Comparison of ENCODE assay signal across 10 mouse cellular contexts in the genomic region with DNA sequence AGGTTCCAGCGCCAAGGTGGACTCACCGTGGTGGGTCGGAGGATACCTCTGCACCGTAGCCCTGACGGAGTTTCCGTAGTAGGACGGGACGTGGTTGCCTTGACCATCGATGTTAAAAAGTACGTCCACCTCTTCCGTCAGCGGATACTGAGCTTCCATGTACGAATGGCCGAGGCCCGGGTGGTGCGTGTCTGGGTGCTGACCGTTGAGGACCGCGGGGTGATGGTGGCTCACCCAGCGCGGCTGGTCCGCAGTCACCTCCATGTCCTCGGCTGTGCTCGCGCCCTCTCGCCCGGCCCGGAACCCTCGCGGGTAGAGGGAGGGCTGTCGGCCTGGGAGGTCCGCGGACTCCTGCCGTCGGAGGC. TPM values are rescaled to one million over a fixed set of nuclear protein-coding genes. Genes with fewer than 3 reads are reported as not detected.
DNase-seq lines count a peak whose midpoint lies in the region; ATAC-seq and TF ChIP-seq lines count a peak whose summit lies in the region.
"Had no signal": no experiment of that assay in that cellular context is flagged by ENCODE, and none has a peak within 500 bp of the region (broad histone marks: within the 10 kb centered on the region; RNA-seq: fewer than 3 reads in every experiment).

No protein-coding gene starts in this region.

- H3K27ac ChIP-seq in ES-Bruce4 (ENCODE audit: insufficient read depth, low read length), result no peak overlapping the region
- H3K27ac ChIP-seq in heart, embryonic 12.5 days (ENCODE audit: poor library complexity, severe bottlenecking), result peak overlapping the region; percentile 73
- no peak overlapping the region for H3K27ac ChIP-seq in limb, embryonic 14.5 days (replicated peaks; ENCODE audit: low read depth, low read length)

- no peaks in the 10 kb centered on the region for H3K36me3 ChIP-seq in erythroblast, embryonic 14.5 days (ENCODE audit: control insufficient read depth)
- no peaks in the 10 kb centered on the region for H3K36me3 ChIP-seq in ES-Bruce4 (ENCODE audit: control insufficient read depth, insufficient read depth, low read length, poor library complexity, severe bottlenecking)
- H3K36me3 ChIP-seq in heart, embryonic 12.5 days, result no peaks in the 10 kb centered on the region
- H3K36me3 ChIP-seq in limb, embryonic 14.5 days (ENCODE audit: control insufficient read depth, insufficient read depth, low read length), result no peaks in the 10 kb centered on the region

- no peak for TF ChIP-seq CTCF in ES-Bruce4 (IDR thresholded peaks at IDR 0.05; ENCODE audit: low read depth, low read length)

- peak overlapping the region; percentile 95 for H3K4me2 ChIP-seq in heart, embryonic 12.5 days
- peak overlapping the region; percentile 39 for H3K4me2 ChIP-seq in limb, embryonic 14.5 days (replicated peaks; ENCODE audit: low read depth, low read length, severe bottlenecking)

- ATAC-seq in erythroblast, adult 5-6 weeks (replicated peaks; ENCODE audit: low FRiP score, poor library complexity, severe bottlenecking), result no peak
- ATAC-seq in heart, embryonic 12.5 days (ENCODE audit: insufficient number of reproducible peaks, low FRiP score), result no peak
- ATAC-seq in limb, embryonic 14.5 days (ENCODE audit: low FRiP score, low read depth), result no peak

- no peak for TF ChIP-seq POLR2A in ES-Bruce4 (IDR thresholded peaks at IDR 0.05; ENCODE audit: insufficient read depth, low read length)
- TF ChIP-seq POLR2A in limb, embryonic 14.5 days (IDR thresholded peaks at IDR 0.05; ENCODE audit: borderline replicate concordance, extremely low read depth, insufficient read depth, insufficient read length), result no peak

- no peak for DNase-seq in limb, embryonic 14.5 days (ENCODE audit: low spot score)
- peak; percentile 28 for DNase-seq in retina, postnatal 1 day
- DNase-seq in left cerebral cortex, adult 9 months (ENCODE audit: low spot score in 2 of 2), result no peak
- DNase-seq in gastrocnemius, adult 18-20 months (ENCODE audit: low spot score), result no peak

- no peak for TF ChIP-seq EP300 in ES-Bruce4 (IDR thresholded peaks at IDR 0.05; ENCODE audit: insufficient read depth, low read depth, low read length)

- peak overlapping the region; percentile 51 for H3K4me3 ChIP-seq in erythroblast, embryonic 14.5 days (replicated peaks)
- H3K4me3 ChIP-seq in ES-Bruce4 (ENCODE audit: low read depth, low read length), result peak overlapping the region; percentile 48
- H3K4me3 ChIP-seq in heart, embryonic 12.5 days, result peak overlapping the region; percentile 60
- H3K4me3 ChIP-seq in limb, embryonic 14.5 days (replicated peaks; ENCODE audit: low read length), result peak overlapping the region; percentile 41

- H3K9ac ChIP-seq in ES-Bruce4 (ENCODE audit: low read depth, poor library complexity, severe bottlenecking), result peak overlapping the region; percentile 7; the same call in 1 of the 2 replicates
- H3K9ac ChIP-seq in heart, embryonic 12.5 days, result peak overlapping the region; percentile 80
- H3K9ac ChIP-seq in limb, embryonic 14.5 days (ENCODE audit: low read depth, low read length, severe bottlenecking), result peak overlapping the region; percentile 44

- peaks cover 100% of the 10 kb centered on the region for H3K27me3 ChIP-seq in erythroblast, embryonic 14.5 days (ENCODE audit: control insufficient read depth)
- peaks cover 59% of the 10 kb centered on the region for H3K27me3 ChIP-seq in ES-Bruce4 (ENCODE audit: control insufficient read depth, insufficient read depth, low read length, poor library complexity, severe bottlenecking)
- H3K27me3 ChIP-seq in heart, embryonic 12.5 days (replicated peaks), result peaks cover 28% of the 10 kb centered on the region
- H3K27me3 ChIP-seq in limb, embryonic 14.5 days (ENCODE audit: control insufficient read depth, insufficient read depth, low read length), result peaks cover 89% of the 10 kb centered on the region
- H3K27me3 ChIP-seq: CH12.LX had no signal

- under 1% methylated on average over 35 of the region's 35 CpGs for WGBS in heart, embryonic 12.5 days
- WGBS in limb, embryonic 14.5 days, result 0% methylated on average over 35 of the region's 35 CpGs

- peaks cover 7% of the 10 kb centered on the region for H3K4me1 ChIP-seq in erythroblast, embryonic 14.5 days (ENCODE audit: control insufficient read depth)
- H3K4me1 ChIP-seq in ES-Bruce4 (ENCODE audit: control insufficient read depth, insufficient read depth, low read length), result no peaks in the 10 kb centered on the region
- peaks cover 52% of the 10 kb centered on the region for H3K4me1 ChIP-seq in heart, embryonic 12.5 days (replicated peaks)
- H3K4me1 ChIP-seq in limb, embryonic 14.5 days (ENCODE audit: control insufficient read depth, insufficient read depth, low read length), result peaks cover 17% of the 10 kb centered on the region

- H3K9me3 ChIP-seq in erythroblast, embryonic 14.5 days (ENCODE audit: control insufficient read depth, low read length), result peaks cover 8% of the 10 kb centered on the region; the same call in 1 of the 2 replicates
- no peaks in the 10 kb centered on the region for H3K9me3 ChIP-seq in ES-Bruce4 (replicated peaks; ENCODE audit: control insufficient read depth, insufficient read depth, low read length, poor library complexity, severe bottlenecking)
- no peaks in the 10 kb centered on the region for H3K9me3 ChIP-seq in heart, embryonic 12.5 days (replicated peaks)
- no peaks in the 10 kb centered on the region for H3K9me3 ChIP-seq in limb, embryonic 14.5 days (ENCODE audit: control insufficient read depth, low read length)

RNA-seq across cellular contexts. Expression of gene 4930412O13Rik, which starts 3.7 kb away (rescaled TPM):
- not detected in 2 replicates for polyA plus RNA-seq in erythroblast, embryonic 14.5 days (2012)
- total RNA-seq in erythroblast, adult 5-6 weeks (2015; ENCODE audit: low replicate concordance), result not detected in 2 replicates
- not detected in 2 replicates for total RNA-seq in erythroblast, adult 5-6 weeks (2017; ENCODE audit: low replicate concordance)
- polyA plus RNA-seq in ES-Bruce4 (2011; ENCODE audit: insufficient read depth, insufficient read length, low read depth, missing spikeins), result not detected in 2 replicates
- polyA plus RNA-seq in heart, embryonic 12.5 days (2016; fragmentation: Nextera tagmentation; extraction: Ambion mirVana), result 1.7 and 1.8 TPM in 2 replicates
- 0.38 and 0.64 TPM in 2 replicates for polyA plus RNA-seq in limb, embryonic 14.5 days (2012; rRNA removed)
- polyA plus RNA-seq in limb, embryonic 14.5 days (2014; fragmentation: Nextera tagmentation; extraction: Ambion mirVana), result not detected in 2 replicates
- total RNA-seq in gastrocnemius, adult 18-20 months (2021), result not detected
- total RNA-seq: CH12.LX; heart, postnatal 10 days had no signal

RNA-seq across cellular contexts. Expression of gene 9230102O04Rik, which starts 12.0 kb away (rescaled TPM):
- polyA plus RNA-seq in erythroblast, embryonic 14.5 days (2012), result not detected in 2 replicates
- not detected in 2 replicates for total RNA-seq in erythroblast, adult 5-6 weeks (2015; ENCODE audit: low replicate concordance)
- total RNA-seq in erythroblast, adult 5-6 weeks (2017; ENCODE audit: low replicate concordance), result not detected in 2 replicates
- polyA plus RNA-seq in ES-Bruce4 (2011; ENCODE audit: insufficient read depth, insufficient read length, low read depth, missing spikeins), result not detected in 2 replicates
- polyA plus RNA-seq in heart, embryonic 12.5 days (2016; fragmentation: Nextera tagmentation; extraction: Ambion mirVana), result 1.0 TPM in 1 of 2 replicates, not detected in the other
- not detected in 2 replicates for polyA plus RNA-seq in limb, embryonic 14.5 days (2012; rRNA removed)
- polyA plus RNA-seq in limb, embryonic 14.5 days (2014; fragmentation: Nextera tagmentation; extraction: Ambion mirVana), result not detected in 2 replicates
- total RNA-seq in gastrocnemius, adult 18-20 months (2021), result not detected
- total RNA-seq: heart, postnatal 10 days had no signal

RNA-seq across cellular contexts. Expression of gene Gata3, which starts 12.5 kb away (rescaled TPM):
- 0.04 TPM in 1 of 2 replicates, not detected in the other for polyA plus RNA-seq in erythroblast, embryonic 14.5 days (2012)
- total RNA-seq in erythroblast, adult 5-6 weeks (2015; ENCODE audit: low replicate concordance), result 0.42 and 1.5 TPM in 2 replicates
- total RNA-seq in erythroblast, adult 5-6 weeks (2017; ENCODE audit: low replicate concordance), result 0.56 and 1.4 TPM in 2 replicates
- 5.5 and 6.1 TPM in 2 replicates for polyA plus RNA-seq in ES-Bruce4 (2011; ENCODE audit: insufficient read depth, insufficient read length, low read depth, missing spikeins)
- 7.9 and 8.0 TPM in 2 replicates for polyA plus RNA-seq in heart, embryonic 12.5 days (2016; fragmentation: Nextera tagmentation; extraction: Ambion mirVana)
- polyA plus RNA-seq in limb, embryonic 14.5 days (2012; rRNA removed), result 6.4 and 6.9 TPM in 2 replicates
- polyA plus RNA-seq in limb, embryonic 14.5 days (2014; fragmentation: Nextera tagmentation; extraction: Ambion mirVana), result 27.0 and 29.4 TPM in 2 replicates
- total RNA-seq in gastrocnemius, adult 18-20 months (2021), result under 1 TPM; 0.18 to 0.43 TPM

Comparison
In these comparisons a context has a peak if more than half of its experiments do, and no peak if none do; other contexts are left out.
1. H3K9ac ChIP-seq: peak in every context shown above with its lines; median percentile 80 in heart, embryonic 12.5 days; 44 in limb, embryonic 14.5 days; 7 in ES-Bruce4.